Mouse (Mus musculus) liver, embryonic 18 days (tissue): Measurements from ENCODE around the gene Sucnr1. TPM values are rescaled to one million over a fixed set of nuclear protein-coding genes. Genes with fewer than 3 reads are reported as not detected.

Experiments used
- polyA plus RNA-seq: library from polyadenylated mRNA; depleted of rRNA; stranded (reverse); fragments of >200 nt; gene quantifications from 2 replicates; pipeline ENCODE4 v1.2.3, GENCODE M21; 2012; rRNA removed

The Sucnr1 gene
- 0.16 and 0.32 TPM in 2 replicates for polyA plus RNA-seq

DNA sequence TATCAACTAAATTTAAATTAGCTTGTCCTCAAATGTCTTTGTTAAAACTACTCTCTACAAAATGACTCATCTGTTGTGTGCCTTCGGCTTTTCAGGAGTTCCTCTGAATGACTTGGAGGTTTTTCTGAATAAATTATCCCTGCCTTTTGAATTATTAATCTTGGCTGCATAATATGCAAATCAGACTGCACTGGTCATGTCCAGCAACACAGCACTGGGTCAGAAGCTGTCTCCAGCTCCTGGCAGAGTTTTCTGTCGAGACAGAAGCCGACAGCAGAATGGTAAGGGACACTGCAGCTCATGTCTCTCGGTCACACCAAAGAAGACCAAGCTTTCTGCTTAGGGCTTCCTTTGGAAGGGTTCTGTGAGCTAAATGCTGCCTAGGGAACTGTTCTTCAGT lies at the start of gene Sucnr1:
Gene Sucnr1, plus strand, starts transcription at position 222 of the 400 bp plus-strand sequence.

Other genes with a start within 250 kb of the Sucnr1 start
- gene Gm8298, start 220.8 kb upstream of the Sucnr1 start, polyA plus RNA-seq, result not detected in 2 replicates
- not detected in 2 replicates for gene C130079G13Rik, start 156.7 kb upstream of the Sucnr1 start, polyA plus RNA-seq
- not detected in 2 replicates for gene Aadacl2, start 75.1 kb upstream of the Sucnr1 start, polyA plus RNA-seq
- gene Aadac, start 56.2 kb upstream of the Sucnr1 start, polyA plus RNA-seq, result 232 and 290 TPM in 2 replicates